Mouse (Mus musculus) heart, embryonic 11.5 days (tissue): ENCODE measurements at regions not wholly inside any gene's neighbourhood (a gene's known extent, or its start where the extent isn't known, plus 50 kb on each side); places are given as distances from the start of the nearest gene placed in this dataset.

Experiments used
- ATAC-seq: fragments of 200-750 bp; cut with Nextera tagmentation; replicated peaks from 2 replicates; pipeline ENCODE4 v1.8.0; 2017; ENCODE audit warnings: moderate library complexity; ENCODE audit not compliant: insufficient number of reproducible peaks, low FRiP score, low TSS enrichment
- H3K27ac ChIP-seq: fragments of 300-500 bp; sonication (generic); 2 replicates; pipeline ENCODE4 v1.5.1; 2014; ENCODE audit warnings: mild to moderate bottlenecking, low read depth, low read length
- H3K27me3 ChIP-seq: fragments of 300-500 bp; sonication (generic); 2 replicates; pipeline ENCODE4 v1.6.1; 2014; ENCODE audit warnings: mild to moderate bottlenecking, low read length, mixed read lengths; ENCODE audit not compliant: control insufficient read depth, insufficient read depth
- H3K36me3 ChIP-seq: fragments of 300-500 bp; sonication (generic); 2 replicates; pipeline ENCODE4 v1.6.1; 2014; ENCODE audit warnings: mild to moderate bottlenecking, low read length, moderate library complexity, mixed read lengths; ENCODE audit not compliant: control insufficient read depth, insufficient read depth
- H3K4me1 ChIP-seq: fragments of 300-500 bp; sonication (generic); 2 replicates; pipeline ENCODE4 v1.6.1; 2014; ENCODE audit warnings: low read length; ENCODE audit not compliant: control insufficient read depth, insufficient read depth
- H3K4me2 ChIP-seq: fragments of 300-500 bp; sonication (generic); 2 replicates; pipeline ENCODE4 v1.6.1; 2014; ENCODE audit warnings: mild to moderate bottlenecking, moderate library complexity
- H3K4me3 ChIP-seq: fragments of 300-500 bp; sonication (generic); 2 replicates; pipeline ENCODE4 v1.5.1; 2014; ENCODE audit warnings: low read depth, low read length
- H3K9ac ChIP-seq: fragments of 300-500 bp; sonication (generic); 2 replicates; pipeline ENCODE4 v1.6.1; 2014; ENCODE audit warnings: mild to moderate bottlenecking, low read depth, low read length, moderate library complexity
- H3K9me3 ChIP-seq: fragments of 300-500 bp; sonication (generic); replicated peaks from 2 replicates; pipeline ENCODE4 v1.6.1; 2016; ENCODE audit warnings: low read length; ENCODE audit not compliant: control insufficient read depth
- WGBS: fragments of 180-500 bp; shearing (Covaris S2); extraction: QIAGEN DNeasy Blood & Tissue Kit; methylation state at CpG from one replicate; pipeline ENCODE4 v1.1.7; 2014; ENCODE audit not compliant: insufficient replicate concordance; 5-methylcytosine and 5-hydroxymethylcytosine counted together

DNA sequence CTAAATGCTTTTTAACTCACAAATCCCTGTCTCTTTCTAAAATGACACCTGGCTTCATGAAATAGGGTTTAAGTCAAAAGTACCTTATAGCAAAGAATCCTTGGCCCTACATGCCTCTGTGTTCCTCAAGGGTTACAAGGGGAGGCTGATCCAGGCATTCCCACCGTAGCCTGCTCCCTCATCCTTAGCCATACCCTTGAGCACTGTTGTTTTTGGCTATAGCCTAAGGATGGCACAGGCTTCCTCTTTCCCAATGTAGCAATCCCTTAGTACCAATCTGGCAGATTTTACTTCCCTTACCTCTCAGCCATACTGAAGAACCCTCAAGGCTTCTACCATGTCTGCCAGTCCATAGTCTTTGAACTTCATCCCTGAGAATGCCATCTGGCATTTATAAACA is 194.2 kb upstream of the Gm9747 start:
- WGBS, result 79% methylated on average over 1 of the region's 1 CpGs
- no peak for ATAC-seq
- no peaks in the 10 kb centered on the region for H3K4me1 ChIP-seq

DNA sequence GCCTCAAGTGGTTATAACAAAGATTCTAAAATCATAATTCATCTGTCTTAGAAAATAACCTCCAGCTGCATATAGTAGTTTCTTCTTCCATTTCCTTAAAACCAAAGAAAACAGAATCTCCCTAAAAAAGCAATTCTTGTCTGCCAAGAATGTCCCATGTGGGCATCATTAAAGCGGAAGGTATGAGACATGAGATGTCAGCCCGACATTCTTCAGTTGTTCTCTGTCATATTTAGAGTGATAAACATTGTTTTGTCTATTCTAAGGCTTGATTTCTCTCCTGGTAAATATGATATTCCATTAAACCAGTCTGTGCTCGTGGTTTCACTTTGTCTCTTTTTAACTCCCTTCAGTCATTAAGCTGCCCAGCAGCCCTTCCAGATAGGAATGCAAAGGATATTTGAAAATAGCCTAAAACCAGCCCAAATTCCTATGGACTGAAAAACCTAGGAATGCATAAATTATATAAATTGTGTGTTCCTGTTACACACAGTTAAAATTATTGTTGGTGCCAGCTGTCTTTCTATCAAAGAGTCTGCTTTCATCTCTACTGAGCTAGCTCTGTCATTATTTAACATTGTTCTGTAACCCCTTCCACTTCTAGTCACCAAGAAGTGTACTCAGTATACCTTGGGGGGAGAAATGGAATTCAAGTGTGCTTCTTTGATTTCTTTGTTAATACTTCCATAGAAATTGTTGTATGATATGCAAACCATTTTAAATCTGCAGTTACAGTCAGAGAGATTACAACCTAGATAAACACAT is 191.4 kb upstream of the Gm9747 start:
- Histone ChIP-seq H3K4me2 (no peak overlapping the region), H3K9me3 (no peaks in the 10 kb centered on the region), H3K9ac (no peak overlapping the region), H3K36me3 (no peaks in the 10 kb centered on the region), H3K27ac (no peak overlapping the region), H3K4me3 (no peak overlapping the region), H3K4me1 (no peaks in the 10 kb centered on the region), H3K27me3 (no peaks in the 10 kb centered on the region)
- 64% methylated on average over 3 of the region's 3 CpGs for WGBS
- ATAC-seq, result no peak

More for the DNA sequence above, 194.2 kb upstream of the Gm9747 start:
- Histone ChIP-seq H3K4me3 (no peak overlapping the region), H3K27ac (no peak overlapping the region), H3K36me3 (no peaks in the 10 kb centered on the region), H3K27me3 (no peaks in the 10 kb centered on the region), H3K9me3 (no peaks in the 10 kb centered on the region), H3K4me2 (no peak overlapping the region), H3K9ac (no peak overlapping the region)

DNA sequence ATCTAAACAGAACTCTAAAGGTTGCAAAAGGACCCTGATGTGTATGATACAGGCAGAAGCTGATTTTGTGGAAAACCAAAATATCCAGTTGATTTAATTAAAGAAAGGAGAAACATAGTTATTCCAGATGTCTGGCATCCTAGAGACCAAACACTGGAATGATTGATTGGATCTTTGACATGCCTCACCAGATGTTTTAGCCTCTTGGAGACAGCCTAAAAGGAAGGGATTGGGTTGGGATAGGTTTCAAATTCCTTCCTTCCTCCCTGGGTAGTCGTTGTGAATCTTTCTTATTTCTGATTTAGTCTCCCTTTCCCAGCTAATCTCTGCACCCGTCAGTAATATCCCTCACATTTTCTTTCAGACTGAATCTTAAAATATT is 190.9 kb upstream of the Gm9747 start:
- H3K36me3 ChIP-seq, result no peaks in the 10 kb centered on the region
- H3K9ac ChIP-seq, result no peak overlapping the region
- no peaks in the 10 kb centered on the region for H3K9me3 ChIP-seq
- no peaks in the 10 kb centered on the region for H3K27me3 ChIP-seq
- H3K4me2 ChIP-seq, result no peak overlapping the region
- WGBS, result 36% methylated on average over 2 of the region's 2 CpGs
- no peak overlapping the region for H3K27ac ChIP-seq
- no peak for ATAC-seq
- no peak overlapping the region for H3K4me3 ChIP-seq
- no peaks in the 10 kb centered on the region for H3K4me1 ChIP-seq

DNA sequence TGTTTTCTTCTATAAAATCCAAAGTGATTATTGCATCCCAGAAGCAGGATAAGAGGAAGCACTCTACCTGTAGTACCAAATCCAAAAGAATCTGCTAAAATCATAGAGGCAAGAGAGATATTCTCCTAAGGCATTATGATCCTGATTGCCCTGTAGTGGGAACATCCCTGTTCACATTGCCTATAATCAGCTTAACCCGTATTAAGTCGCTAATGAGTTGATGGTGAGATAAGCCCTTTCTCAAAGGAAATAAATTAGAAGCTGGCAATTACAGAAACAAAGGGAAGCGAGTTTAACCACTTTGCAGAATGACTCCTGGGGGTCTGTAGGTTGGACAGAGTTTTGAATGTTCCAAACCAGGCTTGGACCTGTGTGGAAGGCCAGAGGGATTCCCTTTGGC is 190.4 kb upstream of the Gm9747 start:
- WGBS, result 52% methylated on average over 3 of the region's 3 CpGs
- no peaks in the 10 kb centered on the region for H3K4me1 ChIP-seq
- no peaks in the 10 kb centered on the region for H3K27me3 ChIP-seq
- ATAC-seq, result no peak
- no peak overlapping the region for H3K4me2 ChIP-seq
- no peaks in the 10 kb centered on the region for H3K36me3 ChIP-seq
- H3K9ac ChIP-seq, result no peak overlapping the region
- H3K9me3 ChIP-seq, result no peaks in the 10 kb centered on the region
- no peak overlapping the region for H3K27ac ChIP-seq
- no peak overlapping the region for H3K4me3 ChIP-seq

DNA sequence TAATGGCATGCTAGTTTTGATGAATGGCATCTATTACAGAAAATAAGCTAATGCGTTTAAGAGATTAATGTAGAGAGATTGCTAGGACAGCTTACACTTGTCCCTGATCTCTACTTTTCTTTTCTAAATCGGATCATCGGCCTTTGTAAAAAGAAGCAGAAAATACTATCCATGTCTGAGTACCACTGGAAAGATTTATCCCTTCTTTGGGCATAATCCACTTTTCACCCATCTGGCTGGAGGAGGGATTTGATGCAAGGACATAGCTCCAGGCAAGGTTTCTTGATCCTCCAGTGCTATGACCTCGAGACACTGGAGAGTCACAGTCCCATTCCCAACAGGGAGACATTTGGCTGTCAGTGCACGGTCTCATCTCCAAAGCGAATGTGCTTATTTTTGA is 166.6 kb upstream of the Gm9747 start:
- WGBS, result 79% methylated on average over 6 of the region's 6 CpGs
- H3K27ac ChIP-seq, result no peak overlapping the region
- no peaks in the 10 kb centered on the region for H3K9me3 ChIP-seq
- H3K36me3 ChIP-seq, result no peaks in the 10 kb centered on the region
- no peak overlapping the region for H3K9ac ChIP-seq
- H3K4me3 ChIP-seq, result no peak overlapping the region
- no peak for ATAC-seq
- no peak overlapping the region for H3K4me2 ChIP-seq
- H3K4me1 ChIP-seq, result no peaks in the 10 kb centered on the region
- H3K27me3 ChIP-seq, result no peaks in the 10 kb centered on the region

DNA sequence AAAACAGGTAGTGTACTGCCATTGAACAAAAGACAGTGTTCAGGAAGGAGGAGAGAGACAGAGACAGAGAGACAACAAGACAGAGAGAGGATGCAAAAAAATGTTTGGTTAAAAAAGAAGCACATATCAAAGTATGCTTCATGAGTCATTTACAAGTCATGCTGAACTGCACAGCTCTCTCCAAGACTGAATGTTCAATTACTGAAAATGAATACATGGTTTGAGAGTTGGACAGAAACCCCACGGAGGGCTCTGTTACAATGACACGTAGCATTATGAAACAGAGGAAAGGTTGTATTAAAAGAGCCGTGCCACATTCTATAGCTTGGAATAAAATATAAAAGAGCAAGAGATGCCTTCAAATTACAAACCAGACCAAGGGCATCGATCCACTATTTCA is 164.3 kb upstream of the Gm9747 start:
- Histone ChIP-seq H3K27me3 (no peaks in the 10 kb centered on the region), H3K4me1 (no peaks in the 10 kb centered on the region), H3K9me3 (no peaks in the 10 kb centered on the region), H3K9ac (no peak overlapping the region), H3K27ac (no peak overlapping the region), H3K4me3 (no peak overlapping the region), H3K36me3 (no peaks in the 10 kb centered on the region), H3K4me2 (no peak overlapping the region)
- 86% methylated on average over 4 of the region's 4 CpGs for WGBS
- no peak for ATAC-seq

DNA sequence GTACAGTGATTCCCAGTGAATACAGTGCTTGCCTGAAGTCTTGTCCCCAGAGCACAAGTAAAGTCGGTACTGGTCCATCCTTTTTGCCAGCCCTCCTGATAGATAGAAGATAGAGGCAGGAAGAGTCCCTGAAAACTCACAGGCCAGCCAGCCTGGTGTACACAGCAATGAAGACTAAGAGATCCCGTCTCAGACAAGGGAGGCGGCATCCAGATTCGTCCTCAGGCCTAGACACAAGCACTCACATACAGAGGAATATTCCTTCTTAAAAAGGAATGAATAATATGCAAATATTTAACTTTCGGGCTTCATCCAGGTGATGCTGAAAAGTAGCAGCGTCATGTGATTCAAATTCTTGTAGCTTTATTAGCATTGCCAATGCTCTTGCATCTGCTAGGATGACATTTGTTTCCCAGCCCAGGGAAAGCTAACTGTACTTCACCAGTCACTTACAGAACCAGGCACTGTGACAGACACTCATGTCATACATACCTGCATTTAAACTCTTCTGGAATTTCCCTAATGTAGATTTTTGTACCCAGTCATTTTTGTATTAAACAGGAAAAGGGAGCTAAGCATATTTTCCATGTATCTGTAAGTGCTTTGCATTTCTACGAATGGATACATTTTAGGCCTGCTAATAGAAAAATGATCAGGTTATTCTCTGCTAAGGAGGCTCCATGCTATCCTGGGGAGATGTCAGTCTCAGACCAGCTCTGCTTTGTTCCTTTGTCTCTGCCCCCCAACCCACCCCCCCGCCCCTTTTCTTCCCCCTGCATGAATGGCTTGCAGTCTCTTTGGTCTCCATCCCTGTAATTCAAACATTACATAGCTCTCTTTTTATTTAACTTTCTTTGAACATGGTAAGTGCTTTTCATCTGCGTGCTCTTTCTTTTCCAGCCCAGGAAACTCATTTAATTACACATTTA is 162.5 kb upstream of the Gm9747 start:
- 72% methylated on average over 9 of the region's 9 CpGs for WGBS
- Histone ChIP-seq H3K9ac (no peak overlapping the region), H3K9me3 (no peaks in the 10 kb centered on the region), H3K4me2 (no peak overlapping the region), H3K27ac (no peak overlapping the region), H3K36me3 (no peaks in the 10 kb centered on the region), H3K4me1 (no peaks in the 10 kb centered on the region), H3K27me3 (no peaks in the 10 kb centered on the region), H3K4me3 (no peak overlapping the region)
- no peak for ATAC-seq

DNA sequence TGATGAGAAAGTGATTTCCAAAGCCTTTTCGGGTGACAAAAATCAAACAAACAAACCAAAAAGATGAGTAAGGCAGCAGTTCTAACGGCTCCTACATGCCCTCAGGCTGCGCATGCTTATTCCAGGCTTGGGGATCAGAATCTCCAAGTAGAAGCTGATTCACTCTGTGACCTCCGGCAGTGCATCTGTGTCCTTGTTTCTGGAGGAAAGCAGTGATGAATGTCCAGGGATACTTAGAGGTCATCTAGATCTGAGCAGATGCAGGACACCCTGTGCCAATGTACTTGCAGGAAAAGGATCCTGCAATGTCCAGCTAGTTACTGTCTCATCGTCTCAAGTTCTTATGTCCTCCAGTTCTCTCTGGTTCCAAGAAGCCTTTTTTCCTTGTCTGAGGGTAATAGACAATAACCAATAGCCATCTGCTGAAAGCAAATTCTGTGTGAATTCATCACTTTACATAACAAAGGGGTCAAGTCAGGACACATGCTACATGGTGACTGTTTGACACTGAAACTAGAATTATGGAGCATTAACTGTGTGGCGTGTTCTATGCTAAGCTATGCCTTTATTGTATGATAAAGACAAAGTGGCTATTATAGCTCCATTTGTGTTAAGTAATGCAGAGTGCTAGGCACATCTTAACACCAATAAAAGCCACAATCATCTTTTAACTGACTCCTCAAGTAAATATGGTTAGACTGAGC is 143.6 kb upstream of the Gm9747 start:
- H3K4me2 ChIP-seq, result no peak overlapping the region
- 69% methylated on average over 6 of the region's 6 CpGs for WGBS
- ATAC-seq, result no peak

More for the DNA sequence above, 143.6 kb upstream of the Gm9747 start:
- Histone ChIP-seq H3K27me3 (no peaks in the 10 kb centered on the region), H3K27ac (no peak overlapping the region), H3K9ac (no peak overlapping the region), H3K36me3 (no peaks in the 10 kb centered on the region), H3K9me3 (no peaks in the 10 kb centered on the region), H3K4me1 (peaks cover 7% of the 10 kb centered on the region; the same call in 1 of the 2 replicates), H3K4me3 (no peak overlapping the region)
